Mouse (Mus musculus) ES-E14 (cell line): ENCODE results near the gene Agap1.

Experiments used
- MAFK ChIP-seq: IDR thresholded peaks from 2 replicates; pipeline ENCODE4 v1.6.1; 2014; ENCODE audit warnings: mild to moderate bottlenecking, low read depth, low read length, inconsistent platforms; ENCODE audit not compliant: insufficient read depth
- ZC3H11A ChIP-seq: IDR thresholded peaks from 2 replicates; pipeline ENCODE4 v1.6.1; 2012; ENCODE audit warnings: low read depth, mild to moderate bottlenecking, inconsistent platforms, low read length, borderline replicate concordance
- ZNF384 ChIP-seq: IDR thresholded peaks from 2 replicates; pipeline ENCODE4 v1.6.1; 2012; ENCODE audit warnings: low read depth, low read length, inconsistent platforms

DNA sequence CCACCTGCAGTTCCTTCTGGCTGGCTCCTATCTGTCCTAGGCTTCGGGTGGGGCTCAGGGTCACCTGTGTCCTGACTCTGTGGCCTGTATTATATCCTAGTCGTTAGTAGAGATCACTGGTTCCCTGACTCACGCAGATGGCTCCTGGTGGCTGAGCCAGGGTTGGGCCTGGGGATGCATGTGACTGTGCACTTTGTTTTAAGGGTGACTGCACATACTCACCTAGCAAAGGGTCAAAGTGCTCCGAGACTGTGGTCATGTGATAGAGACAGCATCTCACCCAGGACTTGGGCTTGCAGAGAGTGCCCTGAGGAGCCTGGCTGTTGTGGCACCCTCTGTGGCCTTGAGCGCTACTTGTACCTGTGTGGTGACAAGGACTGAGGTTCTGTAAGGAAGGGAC, 22.4 kb downstream of the Agap1 start:
- TF ChIP-seq MAFK (no peak), ZC3H11A (no peak), ZNF384 (no peak)
